Mouse (Mus musculus): ENCODE measurements around the gene Fbxo11. TPM values are rescaled to one million over a fixed set of nuclear protein-coding genes. Genes with fewer than 3 reads are reported as not detected.

Gene Fbxo11
- total and polyA plus RNA-seq, 3 experiments = 9.4 to 91.4 (median 17.5) TPM

DNA sequence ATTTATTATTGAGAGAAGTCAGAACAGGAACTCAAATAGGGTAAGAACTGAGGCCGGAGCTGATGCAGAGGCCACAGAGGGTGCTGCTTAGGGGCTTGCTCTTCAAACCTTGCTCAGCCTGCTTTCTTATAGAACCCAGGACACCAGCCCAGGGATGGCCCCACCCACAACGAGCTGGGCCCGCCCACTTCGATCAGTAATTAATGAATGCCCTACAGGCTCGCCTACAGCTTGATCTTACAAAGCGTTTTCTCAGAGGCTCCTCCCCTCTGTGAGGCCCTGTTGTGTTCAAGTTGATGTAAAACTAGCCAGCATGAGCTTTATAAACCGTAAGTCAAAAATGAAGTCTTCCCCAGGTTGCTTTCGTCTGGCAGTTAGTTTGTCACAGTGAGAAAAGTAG is 14.7 kb upstream of the Fbxo11 start:
- H3K4me3 ChIP-seq (ENCODE audit: control insufficient read depth in 1 of 2, insufficient read depth in 1 of 2, low read depth in 2 of 2, low read length in 2 of 2) = no peak overlapping the region
- DNase-seq (ENCODE audit: low read depth, low spot score) = no peak
- no peaks in the 10 kb centered on the region for H3K79me2 ChIP-seq (ENCODE audit: control insufficient read depth, insufficient read depth, low read length, poor library complexity)
- no peaks in the 10 kb centered on the region for H3K27me3 ChIP-seq (ENCODE audit: control insufficient read depth in 1 of 2, insufficient read depth in 2 of 2, low read length in 2 of 2)
- H3K9me3 ChIP-seq (replicated peaks; ENCODE audit: insufficient read depth, low read length) = no peaks in the 10 kb centered on the region
- H3K4me1 ChIP-seq (ENCODE audit: control insufficient read depth in 1 of 2, insufficient read depth in 2 of 2, low read length in 2 of 2) = peaks cover 0 to 5% of the 10 kb centered on the region in 2 experiments; a peak in 1 of 4 replicates
- H3K9ac ChIP-seq (ENCODE audit: control insufficient read depth, low read depth, low read length, poor library complexity, severe bottlenecking) = no peak overlapping the region
- no peak for TF ChIP-seq POLR2A (IDR thresholded peaks at IDR 0.05; ENCODE audit: control insufficient read depth in 1 of 2, insufficient read depth in 1 of 2, low read depth in 1 of 2, low read length in 2 of 2, poor library complexity in 1 of 2)
- no peak for TF ChIP-seq POLR2AphosphoS2 (IDR thresholded peaks at IDR 0.05; ENCODE audit: low read length)
- no peak for TF ChIP-seq CHD2 (IDR thresholded peaks at IDR 0.05; ENCODE audit: low read length)
- no peak for TF ChIP-seq TCF12 (IDR thresholded peaks at IDR 0.05; ENCODE audit: low read depth, low read length)
- TF ChIP-seq BHLHE40 (IDR thresholded peaks at IDR 0.05; ENCODE audit: borderline replicate concordance, low read depth, low read length) = no peak
- no peak for TF ChIP-seq EP300 (IDR thresholded peaks at IDR 0.05; ENCODE audit: low read depth in 1 of 2, low read length in 2 of 2)
- no peak for TF ChIP-seq GABPA (IDR thresholded peaks at IDR 0.05; ENCODE audit: low read depth, low read length)
- TF ChIP-seq MAZ (IDR thresholded peaks at IDR 0.05; ENCODE audit: low read depth, low read length) = no peak
- TF ChIP-seq MAFK (IDR thresholded peaks at IDR 0.05; ENCODE audit: borderline replicate concordance, low read depth, low read length) = no peak
- TF ChIP-seq USF1 (IDR thresholded peaks at IDR 0.05; ENCODE audit: low read depth, low read length) = no peak
- TF ChIP-seq ELF1 (IDR thresholded peaks at IDR 0.05; ENCODE audit: low read depth, low read length) = no peak
- TF ChIP-seq CHD1 (IDR thresholded peaks at IDR 0.05; ENCODE audit: low read depth, low read length) = no peak
- H3K36me3 ChIP-seq (ENCODE audit: control insufficient read depth in 1 of 2, insufficient read depth in 2 of 2, low read length in 2 of 2) = no peaks in the 10 kb centered on the region
- H3K27ac ChIP-seq (ENCODE audit: control insufficient read depth, low read depth, low read length) = no peak overlapping the region

DNA sequence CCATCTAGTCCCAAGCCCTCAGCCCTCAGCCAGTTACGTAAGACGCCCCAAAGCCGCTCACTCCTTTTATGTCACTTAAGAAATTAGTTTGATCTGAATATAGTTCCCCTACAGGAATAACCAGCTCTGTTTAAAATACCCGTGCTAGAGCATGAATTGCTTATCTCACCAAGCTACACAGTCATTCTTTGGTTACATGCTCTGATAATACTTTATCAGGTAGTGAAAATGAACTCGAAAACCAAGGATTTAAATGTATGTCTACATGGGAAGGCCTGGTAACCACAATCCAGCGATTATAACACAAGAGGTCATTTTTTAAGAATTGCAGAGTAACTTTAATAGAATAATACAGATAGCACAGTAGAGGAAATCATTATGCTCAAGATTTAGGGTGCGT is 7.0 kb upstream of the Fbxo11 start:
- peak; percentile 71 for DNase-seq (ENCODE audit: low read depth, low spot score)
- no peak overlapping the region for H3K4me3 ChIP-seq (ENCODE audit: control insufficient read depth in 1 of 2, insufficient read depth in 1 of 2, low read depth in 2 of 2, low read length in 2 of 2)
- H3K9ac ChIP-seq (ENCODE audit: control insufficient read depth, low read depth, low read length, poor library complexity, severe bottlenecking) = no peak overlapping the region
- peaks cover 0 to 16% of the 10 kb centered on the region in 2 experiments; a peak in 2 of 4 replicates for H3K36me3 ChIP-seq (ENCODE audit: control insufficient read depth in 1 of 2, insufficient read depth in 2 of 2, low read length in 2 of 2)
- H3K4me1 ChIP-seq (ENCODE audit: control insufficient read depth in 1 of 2, insufficient read depth in 2 of 2, low read length in 2 of 2) = peaks cover 0 to 14% of the 10 kb centered on the region in 2 experiments; a peak in 2 of 4 replicates
- no peak overlapping the region for H3K27ac ChIP-seq (ENCODE audit: control insufficient read depth, low read depth, low read length)
- H3K9me3 ChIP-seq (replicated peaks; ENCODE audit: insufficient read depth, low read length) = no peaks in the 10 kb centered on the region
- 0 out of 2 replicates have a peak, but pooled peaks cover 3% of the 10 kb centered on the region for H3K79me2 ChIP-seq (ENCODE audit: control insufficient read depth, insufficient read depth, low read length, poor library complexity)
- no peaks in the 10 kb centered on the region for H3K27me3 ChIP-seq (ENCODE audit: control insufficient read depth in 1 of 2, insufficient read depth in 2 of 2, low read length in 2 of 2)
- no peak for TF ChIP-seq MYB (IDR thresholded peaks at IDR 0.05; ENCODE audit: low read depth, low read length)
- peak; percentile 98 for TF ChIP-seq GATA1 (IDR thresholded peaks at IDR 0.05; ENCODE audit: low read depth, low read length)
- TF ChIP-seq MAX (IDR thresholded peaks at IDR 0.05; ENCODE audit: low read length) = peak; percentile 30; the same call in 1 of the 2 replicates
- TF ChIP-seq RCOR1 (IDR thresholded peaks at IDR 0.05; ENCODE audit: low read depth, low read length) = peak; percentile 99
- peak; percentile 22; the same call in 1 of the 2 replicates for TF ChIP-seq JUND (IDR thresholded peaks at IDR 0.05; ENCODE audit: low read depth, low read length)
- TF ChIP-seq ELF1 (IDR thresholded peaks at IDR 0.05; ENCODE audit: low read depth, low read length) = no peak
- no peak for TF ChIP-seq KAT2A (conservative IDR thresholded peaks at IDR 0.05; ENCODE audit: low read depth, low read length)
- TF ChIP-seq ZNF384 (IDR thresholded peaks at IDR 0.05; ENCODE audit: low read depth, low read length) = peak; percentile 46; the same call in 1 of the 2 replicates
- TF ChIP-seq USF2 (IDR thresholded peaks at IDR 0.05; ENCODE audit: borderline replicate concordance in 1 of 2, insufficient read depth in 1 of 2, low read depth in 1 of 2, low read length in 2 of 2) = no peak
- peak; percentile 80 for TF ChIP-seq SIN3A (IDR thresholded peaks at IDR 0.05; ENCODE audit: low read length)
- TF ChIP-seq ZC3H11A (IDR thresholded peaks at IDR 0.05; ENCODE audit: low read depth, low read length) = no peak
- TF ChIP-seq HCFC1 (IDR thresholded peaks at IDR 0.05; ENCODE audit: low read depth, low read length) = no peak
- TF ChIP-seq MXI1 (IDR thresholded peaks at IDR 0.05; ENCODE audit: low read depth, low read length) = peak; percentile 73; the same call in 1 of the 2 replicates
- TF ChIP-seq TAL1 (IDR thresholded peaks at IDR 0.05; ENCODE audit: low read length) = 0 out of 2 replicates have a peak, but pooled peaks have one; percentile 28
- no peak for TF ChIP-seq NELFE (IDR thresholded peaks at IDR 0.05; ENCODE audit: low read depth, low read length)
- TF ChIP-seq CHD1 (IDR thresholded peaks at IDR 0.05; ENCODE audit: low read depth, low read length) = no peak
- no peak for TF ChIP-seq ZMIZ1 (IDR thresholded peaks at IDR 0.05; ENCODE audit: low read depth, low read length)
- TF ChIP-seq ZKSCAN1 (IDR thresholded peaks at IDR 0.05; ENCODE audit: low read depth, low read length) = no peak
- 0 out of 2 replicates have a peak, but pooled peaks have one; percentile 60 for TF ChIP-seq MYC (IDR thresholded peaks at IDR 0.05; ENCODE audit: low read depth, low read length)
- TF ChIP-seq MEF2A (IDR thresholded peaks at IDR 0.05; ENCODE audit: extremely low read depth, insufficient replicate concordance, low read depth, low read length, poor library complexity, severe bottlenecking) = peak; percentile 46; the same call in 1 of the 2 replicates
- TF ChIP-seq SMC3 (IDR thresholded peaks at IDR 0.05; ENCODE audit: low read depth, low read length) = no peak
- no peak for TF ChIP-seq POLR2A (IDR thresholded peaks at IDR 0.05; ENCODE audit: control insufficient read depth in 1 of 2, insufficient read depth in 1 of 2, low read depth in 1 of 2, low read length in 2 of 2, poor library complexity in 1 of 2)
- TF ChIP-seq RAD21 (IDR thresholded peaks at IDR 0.05; ENCODE audit: low read depth, low read length) = no peak

All from MEL (cell line).